Mouse (Mus musculus) thymus, postnatal 4 days (tissue): ENCODE data around the gene Pygo2.

ENCODE experiments used
- DNase-seq: peaks from one replicate; pipeline ENCODE4 v3.0.0; 2021

The Pygo2 gene

DNA sequence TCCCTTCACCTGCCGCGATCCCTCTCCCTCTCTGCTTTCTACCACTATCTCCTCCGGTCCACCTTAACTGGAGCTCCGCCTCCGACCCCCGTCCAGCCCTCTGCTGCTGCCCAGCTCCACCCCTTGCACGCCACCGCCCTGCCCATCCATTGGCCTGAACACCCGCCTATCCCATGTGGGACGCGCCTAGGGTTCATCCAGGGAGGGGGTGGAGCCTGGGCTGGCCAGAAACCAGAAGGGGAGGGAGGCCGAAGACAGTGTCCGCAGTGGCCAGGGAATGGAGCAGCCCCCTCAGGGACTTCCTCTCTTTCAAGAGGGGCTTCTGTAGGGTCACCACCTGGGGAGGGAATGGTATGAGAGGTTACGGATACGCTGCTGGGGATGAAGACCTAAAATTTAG, 36.4 kb upstream of the Pygo2 start:
- DNase-seq: peak; percentile 74

DNA sequence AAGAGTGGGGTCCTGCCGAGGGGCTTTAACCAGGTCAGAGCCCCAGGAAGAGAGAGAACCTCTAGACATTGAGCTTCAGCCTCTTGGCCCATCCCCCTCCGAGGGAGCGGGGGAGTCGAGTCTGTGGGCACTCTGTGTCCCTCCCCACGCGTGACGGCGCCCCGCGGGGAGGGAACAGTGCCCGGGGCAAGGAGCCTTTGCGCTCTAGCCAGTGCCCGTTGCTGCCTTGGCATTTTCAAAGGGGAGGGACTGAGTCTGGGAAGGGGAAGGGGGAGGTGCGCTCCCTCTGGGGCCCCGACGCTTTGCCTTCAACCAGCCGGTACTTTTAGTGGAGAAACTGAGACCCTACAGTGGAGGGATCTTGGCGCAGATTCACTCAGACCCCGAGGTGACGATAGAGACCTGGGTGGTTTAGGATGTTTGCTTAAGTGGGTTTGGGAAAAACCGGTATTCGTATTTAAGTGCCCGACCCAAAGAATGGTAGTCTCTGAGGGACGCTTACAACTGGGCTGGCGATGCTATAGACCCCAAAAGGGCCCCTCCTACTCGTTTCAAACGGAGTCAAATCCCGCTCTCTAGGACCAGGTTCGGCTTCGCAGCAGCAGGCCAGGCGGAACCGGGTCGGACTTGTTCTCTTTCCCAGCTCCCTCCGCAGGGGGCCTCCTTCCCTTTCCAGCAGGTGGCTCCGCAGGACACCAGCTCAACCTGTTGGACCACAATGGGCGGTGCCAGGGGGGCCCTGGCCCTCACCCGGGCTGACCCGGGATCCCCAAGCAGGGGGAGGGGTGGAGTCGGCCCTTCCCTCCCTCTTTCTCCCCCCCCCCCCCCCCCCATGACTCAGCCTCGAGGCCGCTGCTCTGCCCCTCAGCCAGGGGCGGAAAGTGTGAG, 35.8 kb upstream of the Pygo2 start, which contains the start of gene Zbtb7b:
Zbtb7b (minus strand) TSS at position 771 of the 888 bp plus-strand sequence.
- DNase-seq: peak; percentile 52

DNA sequence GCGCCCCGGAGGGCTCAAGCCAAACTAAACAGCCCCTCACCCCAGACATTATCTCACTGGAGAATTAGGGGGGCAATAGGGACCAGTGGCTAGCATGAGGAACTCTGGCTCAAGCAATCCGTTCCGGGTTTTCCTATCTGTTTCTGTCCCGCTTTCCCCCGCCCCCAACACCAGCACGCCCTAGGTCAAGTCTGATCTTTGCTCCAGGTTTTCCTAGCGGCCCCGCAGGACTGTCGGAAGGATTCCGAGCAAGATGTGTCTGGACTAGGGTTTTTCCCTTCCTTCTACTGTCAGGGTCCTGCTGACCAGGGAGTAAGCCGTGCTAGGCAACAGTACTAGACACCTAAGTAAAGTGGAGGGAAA, 35.1 kb upstream of the Pygo2 start:
- peak; percentile 41 for DNase-seq

DNA sequence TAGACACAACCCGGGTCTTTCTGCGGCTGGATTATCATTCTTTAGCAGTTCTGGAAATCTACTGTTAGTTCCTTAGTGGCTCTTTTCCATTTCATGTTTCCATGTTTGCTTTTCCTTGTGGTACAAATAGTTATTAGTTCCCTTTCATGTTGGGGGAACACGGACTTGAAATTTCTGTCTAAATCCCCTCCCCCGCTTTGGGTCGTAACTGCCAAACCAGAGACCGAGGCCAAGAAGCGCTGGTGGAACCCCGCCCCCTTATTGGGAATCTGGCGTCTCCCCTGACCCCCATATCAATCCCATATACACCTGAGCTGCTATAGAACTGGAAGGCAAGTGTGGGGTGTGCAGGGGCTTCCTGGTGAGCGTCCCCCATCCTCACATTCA, 34.6 kb upstream of the Pygo2 start:
- DNase-seq: no peak

DNA sequence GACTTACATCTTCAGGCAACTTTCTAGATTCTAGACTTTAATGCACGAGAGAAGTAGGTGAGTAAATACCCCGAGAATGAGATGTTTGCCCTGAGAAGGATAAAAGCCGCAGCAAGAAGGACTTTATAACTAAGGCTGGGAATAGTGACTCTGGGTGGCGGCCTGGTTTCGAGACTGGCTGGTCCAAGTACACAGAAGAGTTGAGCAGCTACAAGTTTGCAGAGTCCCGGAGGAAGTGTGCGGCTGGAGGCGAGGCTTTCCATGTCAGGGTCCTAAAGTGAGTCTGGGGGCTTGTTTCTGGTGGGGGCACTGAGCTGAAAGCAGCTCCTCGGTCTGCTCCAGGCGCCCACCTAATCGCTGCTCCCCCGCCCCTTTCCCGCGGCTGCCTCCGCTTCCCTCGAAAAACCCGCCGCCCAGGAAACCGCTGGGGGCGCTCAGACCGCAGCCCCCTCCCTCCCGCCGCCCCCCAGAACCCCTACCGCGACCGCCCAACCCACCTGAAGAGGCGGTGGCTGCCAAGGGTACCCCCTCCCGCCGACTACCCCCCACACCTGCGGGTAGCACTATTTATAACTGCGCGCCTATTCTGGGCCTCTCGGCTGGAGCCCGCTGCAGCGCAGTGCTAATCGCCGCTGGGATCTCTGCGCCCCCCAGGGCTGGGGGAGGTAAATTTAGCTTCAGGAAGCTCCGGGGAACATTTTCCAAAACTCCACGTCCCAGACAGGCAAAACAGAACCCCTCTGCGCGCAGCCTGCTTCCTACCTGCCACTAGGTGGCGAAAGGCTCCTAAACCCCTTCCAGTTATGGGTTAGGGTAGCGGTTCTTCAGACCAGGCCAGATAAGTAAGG, 34.0 kb upstream of the Pygo2 start:
- peak; percentile 79 for DNase-seq

DNA sequence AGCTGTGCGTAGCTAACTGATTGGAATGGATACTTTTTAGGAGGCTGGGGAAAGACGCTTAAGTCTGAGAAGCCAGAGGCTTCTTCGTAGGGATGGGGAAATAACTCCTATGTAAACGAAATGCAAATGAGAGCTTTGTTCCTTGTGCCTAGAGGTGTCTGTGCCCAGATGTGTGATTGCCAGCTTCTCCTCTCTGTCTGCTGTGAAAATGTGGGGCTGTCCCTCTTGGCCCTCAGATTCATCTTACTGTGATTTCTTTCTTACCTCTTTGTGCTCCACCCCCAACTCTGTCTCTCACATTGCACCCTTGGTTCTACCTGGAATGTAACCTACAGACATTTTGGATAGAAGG, 33.4 kb upstream of the Pygo2 start:
- DNase-seq: no peak

DNA sequence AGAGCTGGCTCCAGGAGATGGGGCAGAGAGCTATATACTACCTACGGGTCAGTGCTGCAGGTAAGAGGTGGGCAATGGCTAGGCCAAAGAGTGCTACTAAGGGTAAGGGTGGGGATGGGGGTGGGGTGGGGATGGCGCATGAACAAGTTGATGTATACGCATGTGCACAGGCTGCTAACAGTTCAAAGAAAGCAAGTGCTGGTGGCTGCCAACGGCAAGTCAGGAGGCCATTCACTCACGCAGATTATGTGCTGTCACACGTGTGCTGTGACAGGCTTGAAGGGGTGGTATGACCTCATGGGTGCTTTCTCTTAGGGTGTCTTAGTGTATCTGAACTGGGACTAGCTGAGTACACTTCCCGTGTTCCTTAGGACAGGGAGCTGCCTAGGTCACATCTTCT, 28.7 kb upstream of the Pygo2 start:
- DNase-seq: no peak

DNA sequence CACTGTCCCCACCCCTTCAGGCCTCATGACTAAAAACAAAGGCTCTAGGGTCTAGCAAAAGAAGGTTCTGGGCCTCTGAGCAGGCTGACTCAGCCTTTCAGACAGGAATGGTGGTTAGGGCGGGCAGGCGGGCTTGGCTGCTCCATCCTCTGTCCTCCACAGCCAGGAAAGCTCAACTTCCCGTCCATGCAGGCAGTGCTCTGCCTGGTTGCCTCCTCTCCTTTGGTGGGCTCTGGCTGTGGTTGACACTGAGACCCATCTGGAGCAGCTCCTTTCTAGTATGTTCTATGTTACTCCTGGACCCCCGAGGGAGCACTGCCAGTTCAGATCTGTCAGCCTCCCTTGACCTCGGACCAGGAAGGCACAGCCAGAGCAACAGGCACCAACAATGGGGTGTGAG, 27.3 kb upstream of the Pygo2 start, which contains the start of gene Lenep:
Lenep (minus strand) TSS at position 101 of the 400 bp plus-strand sequence.
- no peak for DNase-seq

DNA sequence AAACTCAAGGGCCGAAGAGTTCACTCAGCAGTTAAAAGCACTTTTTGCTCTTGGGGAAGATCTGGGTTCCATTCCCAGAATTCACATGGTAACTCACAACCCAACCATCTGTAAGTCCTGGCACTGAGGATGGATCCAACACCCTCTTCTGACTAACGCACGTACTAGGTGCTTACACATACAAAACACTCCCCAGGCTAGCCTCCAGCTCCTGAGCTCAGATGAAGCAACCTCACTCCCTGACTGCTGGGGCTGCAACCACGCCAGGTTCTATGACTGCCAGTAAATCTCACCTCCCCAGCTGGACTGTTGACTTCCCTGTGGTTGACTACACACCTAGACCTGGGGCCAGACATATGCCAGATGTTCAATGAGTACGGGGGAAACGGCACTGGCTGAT, 23.1 kb upstream of the Pygo2 start:
- no peak for DNase-seq

DNA sequence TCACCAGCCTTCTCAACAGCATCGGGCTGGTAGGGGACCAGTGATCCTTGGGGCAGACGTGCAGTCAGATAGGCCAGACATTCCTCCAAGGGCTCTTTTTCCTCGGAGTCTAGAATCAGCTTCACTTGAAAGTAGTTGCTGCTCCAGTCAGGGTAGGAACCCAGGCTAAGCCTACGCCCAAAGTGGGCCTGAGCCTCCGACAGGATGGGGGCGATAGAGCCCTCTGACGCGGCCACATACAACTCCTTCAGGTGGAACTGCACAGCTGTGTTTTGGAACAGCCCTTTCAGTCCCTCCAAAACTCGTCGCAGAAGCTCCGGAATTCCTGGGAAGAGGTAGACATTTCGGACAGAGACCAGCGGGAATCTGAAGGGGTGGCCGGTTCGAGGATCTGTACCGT, 21.6 kb upstream of the Pygo2 start:
- no peak for DNase-seq

DNA sequence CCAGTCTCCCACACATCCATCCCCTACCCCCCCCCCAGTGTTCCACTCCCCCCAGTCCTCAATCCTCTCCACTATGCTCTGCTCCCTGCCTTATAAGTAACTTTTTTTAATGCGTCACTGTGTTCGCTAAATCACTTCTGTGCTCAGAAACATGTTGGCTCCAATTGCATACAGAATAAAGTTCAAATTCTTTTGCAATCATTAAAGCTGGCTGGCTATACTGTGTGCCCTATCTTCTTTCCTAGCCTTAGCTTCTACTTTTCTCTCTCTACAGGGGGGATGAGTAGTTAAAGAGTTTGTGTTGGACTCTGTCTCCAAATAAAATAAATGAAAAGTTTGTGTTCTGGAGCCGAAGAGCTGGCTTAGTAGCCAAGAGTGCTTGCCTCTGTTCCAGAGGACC, 20.3 kb upstream of the Pygo2 start:
- no peak for DNase-seq

DNA sequence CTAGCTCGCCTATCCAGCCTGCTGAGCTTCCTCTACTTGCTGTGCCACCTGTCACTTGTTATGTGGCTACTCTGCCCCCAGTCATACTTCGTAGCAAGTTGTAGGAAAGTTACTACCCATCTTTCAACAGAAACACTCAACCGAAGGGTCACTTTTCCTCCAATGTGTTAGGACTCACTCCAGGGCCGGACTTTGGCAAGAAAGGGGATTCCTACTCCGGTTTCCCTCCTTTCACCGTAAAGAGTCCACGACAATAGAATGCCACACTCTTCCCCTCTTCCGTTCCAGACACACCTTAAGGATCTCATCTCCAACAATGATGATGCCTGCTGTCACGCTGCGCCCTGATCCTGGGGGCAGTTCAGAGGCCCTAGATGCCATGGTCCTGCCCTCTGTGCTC, 19.1 kb upstream of the Pygo2 start:
- no peak for DNase-seq

DNA sequence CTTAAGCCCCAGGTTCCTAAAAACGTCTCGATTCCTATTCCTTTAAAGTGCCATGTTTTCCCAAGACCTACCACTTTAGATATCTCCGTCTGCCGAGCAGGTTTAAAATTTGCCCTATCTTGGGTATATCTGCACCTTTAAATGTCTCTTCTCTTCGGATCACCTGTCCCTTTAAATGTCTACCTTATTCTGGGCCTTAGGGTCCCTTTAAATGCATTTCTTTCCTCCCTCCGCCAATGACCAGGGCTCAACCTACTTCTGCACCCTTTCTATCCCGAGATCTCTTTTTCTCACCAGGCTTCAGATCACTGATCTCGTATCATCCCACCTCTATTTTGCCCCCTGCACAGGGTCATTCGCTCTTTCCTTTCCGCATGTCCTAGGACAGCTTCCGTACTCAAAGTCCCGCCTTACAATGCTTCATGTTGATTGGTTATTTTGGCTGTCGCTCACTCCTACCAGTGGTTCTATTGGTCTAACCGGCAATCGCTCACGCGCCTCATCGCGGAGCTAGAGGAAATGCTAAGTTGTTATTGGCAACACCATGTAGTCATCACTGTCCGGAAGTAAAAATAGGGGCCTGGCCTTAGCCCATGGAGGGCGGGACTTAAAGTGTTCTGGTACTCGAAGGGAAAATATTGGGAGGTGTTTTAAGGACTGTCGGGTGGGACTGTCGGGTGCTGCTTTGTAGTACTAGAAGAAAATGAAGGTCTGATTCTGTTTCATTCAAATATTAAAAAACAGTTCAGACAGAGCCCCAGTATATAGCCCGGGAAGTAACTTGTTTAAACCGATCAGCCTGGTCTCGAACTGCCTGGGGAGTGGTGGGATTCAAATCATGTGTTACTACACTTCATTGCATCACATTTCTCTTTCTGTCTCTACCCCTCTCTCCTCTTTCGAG, 18.3 kb upstream of the Pygo2 start, which contains the start of gene Flad1:
Flad1 (minus strand) TSS at position 381 of the 904 bp plus-strand sequence.
- DNase-seq: peak; percentile 94

DNA sequence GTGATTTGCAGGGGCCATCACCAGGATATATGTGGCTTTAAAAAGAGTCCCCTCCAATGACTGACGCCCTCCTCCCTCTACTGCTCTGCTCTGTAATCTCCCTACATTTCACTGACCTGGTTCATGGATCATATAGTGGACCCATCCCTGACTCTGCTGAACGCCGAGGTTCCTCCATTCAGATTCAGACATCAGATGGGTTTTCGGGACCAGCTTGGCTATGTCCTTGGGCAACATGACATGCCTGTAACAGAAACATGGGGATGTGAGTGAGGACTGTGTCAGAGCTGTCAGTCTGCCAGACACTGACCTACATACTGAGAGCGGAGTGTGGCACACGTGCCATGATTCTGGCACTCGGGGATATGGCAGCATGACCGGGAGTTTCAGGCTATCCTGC, 13.9 kb upstream of the Pygo2 start:
- no peak for DNase-seq

DNA sequence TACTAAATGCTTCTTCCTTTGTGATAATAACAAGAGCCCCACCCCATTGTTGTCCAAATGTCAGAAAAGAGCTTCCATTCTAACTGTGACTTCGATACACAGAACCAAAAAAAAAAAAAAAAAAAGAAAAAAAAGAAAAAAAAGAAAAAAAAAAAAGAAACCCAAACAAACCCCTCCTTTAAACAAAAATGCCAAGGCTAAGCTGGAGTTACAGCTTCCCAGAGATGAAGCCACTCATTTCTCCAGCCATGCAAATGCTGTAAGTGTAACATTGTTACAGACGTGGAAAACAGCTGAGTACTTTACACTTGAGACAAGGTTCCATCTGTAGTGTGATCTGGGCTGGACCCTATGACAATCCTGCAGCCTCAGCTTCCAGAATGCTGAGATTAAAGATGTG, 12.9 kb upstream of the Pygo2 start:
- no peak for DNase-seq

DNA sequence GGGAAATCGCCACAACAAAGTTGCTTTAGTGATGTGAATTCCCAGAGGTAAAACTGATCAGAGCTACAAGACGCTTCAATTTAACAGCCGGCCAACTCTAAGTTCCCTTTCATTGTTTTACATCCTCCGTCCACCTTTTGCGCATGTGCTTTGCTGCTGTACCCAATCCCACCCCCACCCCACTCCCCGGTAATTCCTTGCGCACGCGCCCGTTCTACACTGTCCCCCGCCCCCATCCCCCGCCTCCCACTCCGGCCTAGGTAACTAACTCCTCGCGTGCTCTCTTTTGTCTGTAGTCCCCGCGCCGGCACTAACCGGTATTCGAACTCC, 12.2 kb upstream of the Pygo2 start:
- DNase-seq: no peak

DNA sequence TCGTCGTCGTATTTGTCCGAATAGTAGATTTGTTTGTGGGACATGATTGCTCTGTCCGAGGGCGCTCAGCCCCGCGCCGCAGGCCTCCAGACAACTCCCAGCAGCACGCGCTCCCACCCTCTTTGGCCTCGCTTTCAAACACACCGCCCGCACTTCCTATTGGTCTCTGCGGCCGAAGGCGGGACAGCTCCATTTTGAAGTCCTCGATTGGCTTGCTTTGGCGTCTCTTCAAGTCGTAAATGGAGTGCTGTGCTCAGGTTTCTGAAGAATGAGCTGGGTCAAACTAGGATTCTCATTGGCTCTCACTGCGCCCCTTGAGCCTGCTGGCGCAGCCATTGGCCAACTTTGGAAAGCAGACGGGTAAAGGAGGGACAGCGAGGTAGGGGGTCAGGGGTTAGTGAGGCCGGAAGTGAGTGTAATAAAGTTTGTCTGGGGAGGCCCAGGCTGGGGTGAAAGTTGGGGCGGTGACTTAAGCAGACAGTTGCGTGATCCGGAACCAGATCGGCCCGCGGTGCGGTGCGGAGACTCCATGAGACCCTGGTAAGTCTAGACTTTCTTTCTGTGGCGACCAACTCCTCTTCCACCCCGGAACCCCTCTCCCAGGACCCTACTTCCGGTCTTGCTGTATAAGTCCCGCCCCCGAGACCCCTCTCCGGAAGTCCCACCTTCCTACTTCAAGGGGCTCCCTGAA, 11.7 kb upstream of the Pygo2 start, which contains the start of the genes Cks1b and Shc1:
Cks1b (minus strand) TSS at position 214 of the 691 bp plus-strand sequence.
Shc1 (plus strand) TSS at position 274 of the 691 bp plus-strand sequence.
- peak; percentile 89 for DNase-seq

DNA sequence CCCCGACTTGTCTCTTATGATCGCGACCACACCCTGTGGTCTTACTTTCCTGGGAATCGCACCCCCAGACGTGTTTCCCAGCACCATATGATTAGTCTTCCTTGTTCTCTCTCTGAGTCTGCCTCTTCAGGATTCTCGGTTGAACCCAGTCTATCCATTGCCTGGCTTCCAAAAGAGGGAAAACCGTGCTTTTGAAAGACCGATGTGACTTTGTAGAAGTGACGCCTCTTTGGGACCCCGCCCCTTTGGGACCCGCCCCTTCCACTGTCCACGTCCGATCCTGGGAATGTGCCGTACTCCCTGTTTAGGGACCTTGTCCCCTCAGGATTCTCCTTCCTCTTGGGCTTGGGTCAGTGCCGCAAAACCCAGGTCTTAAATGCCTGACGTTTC, 11.2 kb upstream of the Pygo2 start:
- DNase-seq: peak; percentile 59

DNA sequence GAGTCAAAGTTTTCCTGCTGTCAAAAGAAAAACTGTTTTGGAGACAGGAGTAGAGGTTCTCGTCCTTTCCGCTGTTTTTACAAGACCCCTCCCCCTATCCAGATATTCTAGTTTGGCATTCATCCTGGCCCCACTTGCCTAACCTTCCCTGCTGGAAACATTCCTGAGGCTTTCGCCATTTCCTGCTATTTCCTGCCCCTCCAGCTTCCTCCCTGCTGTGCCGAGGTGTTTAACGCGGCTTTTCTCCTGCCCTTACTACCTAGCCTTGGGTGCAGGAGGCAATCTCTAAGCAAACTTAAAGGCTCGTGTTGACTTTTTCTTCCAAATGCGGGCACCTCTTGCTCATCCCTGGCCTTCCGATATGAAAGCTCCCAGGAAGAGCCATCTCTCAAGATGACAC, 10.4 kb upstream of the Pygo2 start:
- DNase-seq: no peak

DNA sequence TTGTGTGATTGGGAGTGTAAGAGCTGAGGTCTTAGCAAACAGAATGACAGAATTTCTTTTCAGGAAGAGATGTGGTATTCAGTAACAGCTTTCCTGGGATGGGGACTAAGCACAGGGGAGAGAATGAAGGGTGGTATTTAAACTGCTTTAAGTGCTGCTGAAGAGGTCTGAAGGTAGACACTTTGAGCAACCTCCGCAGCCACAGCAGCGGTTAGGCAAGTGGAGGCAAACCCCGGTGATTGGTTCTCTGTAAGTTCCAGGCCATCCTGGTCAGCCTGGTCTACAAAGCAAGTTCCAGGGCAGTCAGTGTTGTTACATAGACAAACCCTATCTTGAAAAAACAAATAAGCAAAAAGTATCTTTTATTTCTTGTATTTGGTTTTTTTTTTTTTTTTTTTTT, 10.0 kb upstream of the Pygo2 start:
- no peak for DNase-seq

DNA sequence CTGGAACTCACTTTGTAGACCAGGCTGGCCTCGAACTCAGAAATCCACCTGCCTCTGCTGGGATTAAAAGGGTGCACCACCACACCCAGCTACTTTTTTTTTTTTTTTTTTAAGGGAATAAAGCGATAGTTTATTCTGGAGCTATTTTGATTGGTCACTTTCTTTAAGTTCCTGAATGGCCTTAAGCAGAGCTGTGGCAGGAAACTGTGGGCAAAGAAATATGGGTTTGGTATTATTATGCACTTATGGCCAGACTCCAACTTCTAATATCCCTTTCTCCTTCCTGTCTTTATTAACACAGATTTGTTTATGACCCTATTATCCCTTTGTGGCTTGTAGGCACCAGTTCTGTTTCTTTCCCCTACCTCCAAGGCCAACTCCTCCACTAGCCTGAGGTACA, 9.6 kb upstream of the Pygo2 start:
- DNase-seq: no peak
